Mouse (Mus musculus): Measurements from ENCODE around the gene Doc2b. TPM values are rescaled to one million over a fixed set of nuclear protein-coding genes. Genes with fewer than 3 reads are reported as not detected.
"Not testable (repeated sequence)": the region's sequence is repeated elsewhere in the genome, so short reads cannot be mapped to it uniquely, and the experiment has no call there.

Doc2b gene
- polyA plus RNA-seq, 1 experiment from 2014 or later: 3.4 TPM

DNA sequence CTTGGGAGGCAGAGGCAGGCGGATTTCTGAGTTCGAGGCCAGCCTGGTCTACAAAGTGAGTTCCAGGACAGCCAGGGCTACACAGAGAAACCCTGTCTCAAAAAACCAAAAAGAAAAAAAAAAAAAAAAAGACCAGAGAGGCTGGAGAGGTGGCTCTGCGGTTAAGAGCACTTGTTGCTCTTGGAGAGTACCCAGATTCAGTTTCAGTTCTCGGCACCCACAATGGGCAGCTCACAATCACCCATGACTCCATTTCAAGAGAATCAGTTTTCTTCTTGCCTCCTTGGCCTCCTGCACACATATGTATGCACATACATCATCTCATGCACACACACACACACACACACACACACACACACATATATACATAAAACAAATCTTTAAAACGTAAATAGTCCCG is 68.2 kb downstream of the Doc2b start:
- H3K9ac ChIP-seq; H3K27ac ChIP-seq (replicated peaks); H3K4me1 ChIP-seq (replicated peaks); H3K27me3 ChIP-seq; H3K4me2 ChIP-seq; H3K4me3 ChIP-seq; ATAC-seq (ENCODE audit: low FRiP score, low read depth); H3K9me3 ChIP-seq; H3K36me3 ChIP-seq: not testable (repeated sequence)
- 93% methylated on average over 6 of the region's 6 CpGs for WGBS

DNA sequence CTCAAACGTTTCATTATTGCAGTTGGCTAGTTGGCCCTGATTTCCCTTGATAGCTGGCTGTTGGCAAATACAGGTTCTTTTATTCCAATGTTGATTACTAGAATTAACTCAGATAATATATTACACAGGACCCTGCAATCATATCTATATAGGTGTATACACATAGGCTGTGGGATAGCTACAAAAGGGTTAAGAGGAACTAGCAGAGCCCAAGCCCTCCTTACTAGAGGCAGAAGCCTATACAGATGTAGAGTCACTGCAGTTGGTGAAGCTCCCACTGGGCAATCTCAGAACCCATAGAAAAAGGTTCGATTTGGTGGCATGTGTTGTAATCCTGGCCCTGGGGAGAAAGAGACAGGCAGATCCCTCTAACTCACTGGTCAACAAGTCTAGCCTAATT is 68.7 kb downstream of the Doc2b start:
- no peaks in the 10 kb centered on the region for H3K36me3 ChIP-seq
- no peak overlapping the region for H3K9ac ChIP-seq
- H3K4me2 ChIP-seq: no peak overlapping the region
- no peak overlapping the region for H3K27ac ChIP-seq (replicated peaks)
- 71% methylated on average over 2 of the region's 2 CpGs for WGBS
- ATAC-seq (ENCODE audit: low FRiP score, low read depth): no peak
- no peak overlapping the region for H3K4me3 ChIP-seq
- no peaks in the 10 kb centered on the region for H3K9me3 ChIP-seq
- H3K27me3 ChIP-seq: no peaks in the 10 kb centered on the region
- H3K4me1 ChIP-seq (replicated peaks): peaks cover 8% of the 10 kb centered on the region

DNA sequence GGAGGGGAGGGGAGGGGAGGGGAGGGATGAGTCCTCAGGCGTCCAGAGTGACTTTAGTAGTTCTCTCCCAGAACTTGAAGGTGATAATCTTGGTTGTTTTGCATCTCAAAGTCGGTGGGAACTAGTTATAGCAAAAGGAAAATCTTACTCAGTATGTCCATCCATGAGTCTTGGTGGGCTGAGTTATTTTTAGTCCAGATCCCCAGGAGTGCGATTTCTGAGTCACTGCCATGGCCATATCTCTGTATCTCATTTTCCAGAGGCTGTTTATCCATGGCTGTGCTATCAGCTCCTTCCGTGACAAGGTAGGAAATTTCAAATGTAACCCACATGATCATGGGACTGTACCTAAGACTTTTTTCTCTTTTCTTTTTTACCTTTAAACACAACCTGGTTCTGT is 73.5 kb downstream of the Doc2b start:
- no peak overlapping the region for H3K4me3 ChIP-seq
- H3K9ac ChIP-seq: no peak overlapping the region
- no peak for ATAC-seq (ENCODE audit: low FRiP score, low read depth)
- 61% methylated on average over 4 of the region's 4 CpGs for WGBS
- no peak overlapping the region for H3K4me2 ChIP-seq
- H3K27ac ChIP-seq (replicated peaks): no peak overlapping the region
- H3K27me3 ChIP-seq: no peaks in the 10 kb centered on the region
- no peaks in the 10 kb centered on the region for H3K9me3 ChIP-seq
- no peaks in the 10 kb centered on the region for H3K36me3 ChIP-seq
- H3K4me1 ChIP-seq (replicated peaks): no peaks in the 10 kb centered on the region

Other genes with a start within 250 kb of the Doc2b start
- 120 and 124 TPM in 2 replicates for gene Pitpna, start 208.0 kb downstream of the Doc2b start, polyA plus RNA-seq (2015; fragmentation: Nextera tagmentation; extraction: Ambion mirVana)
- gene Inpp5k, start 165.1 kb downstream of the Doc2b start, polyA plus RNA-seq (2015; fragmentation: Nextera tagmentation; extraction: Ambion mirVana): 38.8 and 39.1 TPM in 2 replicates
- 11.6 and 12.6 TPM in 2 replicates for gene Myo1c, start 145.5 kb downstream of the Doc2b start, polyA plus RNA-seq (2015; fragmentation: Nextera tagmentation; extraction: Ambion mirVana)
- gene Crk, start 116.8 kb downstream of the Doc2b start, polyA plus RNA-seq (2015; fragmentation: Nextera tagmentation; extraction: Ambion mirVana): 109 TPM in 2 replicates
- 1,343 and 1,395 TPM in 2 replicates for gene Ywhae, start 63.2 kb downstream of the Doc2b start, polyA plus RNA-seq (2015; fragmentation: Nextera tagmentation; extraction: Ambion mirVana)
- 3.0 and 3.1 TPM in 2 replicates for gene Rph3al, start 142.4 kb upstream of the Doc2b start, polyA plus RNA-seq (2015; fragmentation: Nextera tagmentation; extraction: Ambion mirVana)
- gene 1700016K19Rik, start 203.9 kb upstream of the Doc2b start, polyA plus RNA-seq (2015; fragmentation: Nextera tagmentation; extraction: Ambion mirVana): 4.3 and 5.0 TPM in 2 replicates
- gene Rflnb, start 231.7 kb upstream of the Doc2b start, polyA plus RNA-seq (2015; fragmentation: Nextera tagmentation; extraction: Ambion mirVana): 11.4 and 13.4 TPM in 2 replicates

Measured in hindbrain, embryonic 15.5 days (tissue).